Mouse (Mus musculus) bone marrow, adult 2 months (tissue): ENCODE results near the gene Gm40460.
"Not testable (repeated sequence)": the region's sequence is repeated elsewhere in the genome, so short reads cannot be mapped to it uniquely, and the experiment has no call there.

Source experiments
- CTCF ChIP-seq: fragments of 200-500 bp; IDR thresholded peaks from 2 replicates; pipeline ENCODE4 v1.5.1; 2011; ENCODE audit warnings: low read length, control low read depth; ENCODE audit not compliant: control insufficient read depth, insufficient read depth
- POLR2A ChIP-seq: fragments of 200-500 bp; IDR thresholded peaks from 2 replicates; pipeline ENCODE4 v1.6.1; 2011; ENCODE audit warnings: low read depth, mild to moderate bottlenecking, control low read depth, low read length, borderline replicate concordance; ENCODE audit not compliant: control insufficient read depth

GRCm38 (mm10) chr7:142278183-142278582 lies 37.3 kb upstream of the Gm40460 start:
- TF ChIP-seq CTCF = peak; percentile 61
- TF ChIP-seq POLR2A = not testable (repeated sequence)
